Mouse (Mus musculus) Muller cell, postnatal 12 days (primary cell): Measurements from ENCODE around the gene Tcf7l2.

Source experiments
- DNase-seq: peaks from one replicate; pipeline ENCODE4 v3.0.0-alpha.2; 2015; ENCODE audit errors: inconsistent ontology term

The Tcf7l2 gene

DNA sequence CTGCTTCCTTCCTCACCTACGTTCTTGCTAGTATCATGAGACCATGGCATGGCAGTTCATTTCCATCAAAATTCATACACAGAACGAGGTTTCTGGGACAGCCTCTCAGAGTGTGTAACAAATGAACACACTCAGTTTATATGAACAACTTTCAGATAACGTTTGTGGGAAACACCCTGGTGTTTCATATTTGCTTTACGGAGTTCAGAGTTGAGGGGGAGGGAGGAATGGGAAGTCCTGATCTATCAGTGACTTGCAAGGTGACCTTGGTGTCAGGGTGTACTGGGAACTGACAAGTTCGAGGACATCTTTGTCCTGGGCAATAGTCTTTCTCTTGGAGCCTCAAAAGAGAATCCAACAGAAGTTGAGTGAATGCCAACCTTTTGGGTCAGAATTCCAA, 197.5 kb downstream of the Tcf7l2 start:
- DNase-seq: no peak

DNA sequence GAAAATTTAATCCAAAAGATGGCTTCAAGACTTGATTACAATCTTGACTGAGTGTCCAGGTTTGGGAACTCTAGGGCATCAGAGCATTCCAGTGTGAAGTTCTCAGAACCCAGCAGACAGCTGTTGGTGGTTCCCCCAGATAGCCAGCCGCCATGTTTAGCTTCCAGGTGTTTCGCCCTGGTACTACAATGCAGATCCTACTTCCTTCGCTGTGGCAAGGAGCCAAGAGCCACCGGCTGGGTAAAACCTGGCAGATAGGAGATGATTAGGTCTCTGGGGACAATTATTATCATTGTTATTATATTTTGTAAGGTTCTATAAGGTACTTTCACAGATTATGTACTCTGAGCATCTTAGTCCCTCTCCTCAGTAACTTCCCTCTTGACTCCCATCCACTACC, 198.1 kb downstream of the Tcf7l2 start:
- DNase-seq: no peak

GRCm38 (mm10) chr19:55940538-55941252, 199.1 kb downstream of the Tcf7l2 start:
- no peak for DNase-seq

- peak; percentile 42 for DNase-seq
These were observed 199.9 kb downstream of the Tcf7l2 start for GRCm38 (mm10) chr19:55941253-55942125.

- DNase-seq: no peak
These were observed 209.8 kb downstream of the Tcf7l2 start for GRCm38 (mm10) chr19:55951397-55951796.

GRCm38 (mm10) chr19:55953207-55953606, 211.6 kb downstream of the Tcf7l2 start:
- DNase-seq: peak; percentile 44

DNA sequence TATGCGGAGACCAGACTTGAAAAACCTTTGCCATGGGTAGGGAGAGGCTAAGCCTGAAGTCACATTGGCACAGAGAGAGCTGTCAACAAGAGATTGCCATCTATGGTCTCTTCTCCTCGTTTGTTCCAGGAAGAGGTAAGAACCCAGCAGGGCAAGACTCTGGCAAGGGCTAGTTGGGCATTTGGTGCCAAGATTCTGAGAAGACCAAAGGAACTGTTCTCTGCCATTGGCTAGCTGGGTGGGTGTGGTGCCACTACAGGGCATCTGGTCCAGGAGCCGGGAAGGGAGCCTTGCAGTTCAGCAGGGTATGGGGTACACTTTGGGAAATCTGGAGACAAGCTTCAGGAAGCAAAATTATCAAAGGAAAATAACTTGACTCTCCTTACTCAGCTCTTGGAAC, 213.5 kb downstream of the Tcf7l2 start:
- DNase-seq: no peak

DNA sequence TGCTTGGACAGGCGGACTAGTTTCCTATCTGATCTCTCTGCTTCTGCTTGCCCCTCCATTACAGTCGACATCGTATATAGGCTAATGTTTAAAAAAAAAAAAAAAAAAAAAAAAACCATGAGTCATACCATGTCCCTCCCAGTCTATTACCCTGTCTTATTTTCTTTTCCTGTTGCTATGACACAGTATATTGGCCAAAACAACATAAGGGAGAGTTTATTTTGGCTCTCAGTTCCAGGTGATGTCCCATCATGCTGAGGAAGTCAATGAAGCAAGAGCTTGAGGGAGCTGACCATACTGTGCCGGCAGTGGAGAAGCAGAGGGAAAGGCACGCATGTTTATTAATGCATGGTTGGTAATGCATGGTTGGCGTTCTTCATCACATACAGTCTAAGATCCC, 215.1 kb downstream of the Tcf7l2 start:
- DNase-seq: no peak

- no peak for DNase-seq
These were observed 222.8 kb downstream of the Tcf7l2 start for GRCm38 (mm10) chr19:55964421-55964820.

- no peak for DNase-seq
These were observed 224.4 kb downstream of the Tcf7l2 start for GRCm38 (mm10) chr19:55966066-55966465.

- peak; percentile 92 for DNase-seq
These were observed 228.4 kb downstream of the Tcf7l2 start for GRCm38 (mm10) chr19:55969929-55970531.

DNA sequence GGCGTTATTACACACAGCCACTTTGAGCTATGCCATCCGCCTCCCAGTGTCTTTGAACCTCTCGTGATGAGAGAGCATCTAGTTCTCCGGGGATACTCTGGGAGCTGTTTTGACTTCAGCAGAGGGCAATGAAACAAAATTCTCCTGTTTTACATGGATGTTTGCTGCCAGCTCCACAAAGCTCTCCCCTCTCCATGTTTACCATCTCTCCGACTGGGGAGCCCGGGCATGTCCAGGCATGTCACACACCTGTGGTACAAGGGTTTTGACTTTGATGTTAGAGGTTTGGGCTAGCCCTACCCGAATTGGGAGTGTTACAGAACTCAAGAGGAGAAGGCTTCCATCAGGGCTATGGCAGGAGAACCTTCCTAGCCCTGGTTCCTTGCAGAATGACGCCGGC, 234.5 kb downstream of the Tcf7l2 start:
- no peak for DNase-seq
